Mouse (Mus musculus): ENCODE results near the gene Slc17a1. TPM values are rescaled to one million over a fixed set of nuclear protein-coding genes. Genes with fewer than 3 reads are reported as not detected.

Gene Slc17a1
- 0.35 and 0.55 TPM in 2 replicates for polyA plus RNA-seq (2015; fragmentation: Nextera tagmentation; extraction: Ambion mirVana)

- Histone ChIP-seq H3K4me1 (replicated peaks) (peaks cover 3% of the 10 kb centered on the region; the same call in 1 of the 2 replicates), H3K27me3 (replicated peaks) (no peaks in the 10 kb centered on the region), H3K9me3 (no peaks in the 10 kb centered on the region), H3K4me3 (replicated peaks) (no peak within 1 kb of the TSS), H3K9ac (no peak within 1 kb of the TSS), H3K27ac (no peak within 1 kb of the TSS), H3K36me3 (no peaks in the 10 kb centered on the region), H3K4me2 (replicated peaks) (no peak within 1 kb of the TSS)
- no peak for ATAC-seq
- 89% methylated on average over 7 of the region's 7 CpGs for WGBS
Measured at GRCm38 (mm10) chr13:23867405-23867804, at the start of gene Slc17a1. Gene Slc17a1 (plus strand): TSS chr13:23867750.

GRCm38 (mm10) chr13:23820179-23820940 is 47.2 kb upstream of the Slc17a1 start:
- Histone ChIP-seq H3K36me3 (no peaks in the 10 kb centered on the region), H3K4me1 (replicated peaks) (no peaks in the 10 kb centered on the region), H3K9me3 (no peaks in the 10 kb centered on the region), H3K4me2 (replicated peaks) (no peak overlapping the region), H3K27me3 (replicated peaks) (no peaks in the 10 kb centered on the region), H3K27ac (no peak overlapping the region), H3K4me3 (replicated peaks) (no peak overlapping the region), H3K9ac (no peak overlapping the region)
- ATAC-seq: no peak
- 65% methylated on average over 4 of the region's 4 CpGs for WGBS

GRCm38 (mm10) chr13:23822213-23822612 is 45.3 kb upstream of the Slc17a1 start:
- Histone ChIP-seq H3K36me3 (no peaks in the 10 kb centered on the region), H3K4me1 (replicated peaks) (no peaks in the 10 kb centered on the region), H3K4me3 (replicated peaks) (no peak overlapping the region), H3K27me3 (replicated peaks) (no peaks in the 10 kb centered on the region), H3K9ac (no peak overlapping the region), H3K27ac (no peak overlapping the region), H3K9me3 (no peaks in the 10 kb centered on the region), H3K4me2 (replicated peaks) (no peak overlapping the region)
- ATAC-seq: no peak
- WGBS: 75% methylated on average over 3 of the region's 3 CpGs

GRCm38 (mm10) chr13:23826606-23827005 is 40.9 kb upstream of the Slc17a1 start:
- Histone ChIP-seq H3K36me3 (no peaks in the 10 kb centered on the region), H3K9ac (no peak overlapping the region), H3K27ac (no peak overlapping the region), H3K27me3 (replicated peaks) (no peaks in the 10 kb centered on the region), H3K4me2 (replicated peaks) (no peak overlapping the region), H3K9me3 (no peaks in the 10 kb centered on the region), H3K4me1 (replicated peaks) (no peaks in the 10 kb centered on the region), H3K4me3 (replicated peaks) (no peak overlapping the region)
- WGBS: 65% methylated on average over 3 of the region's 3 CpGs
- ATAC-seq: no peak

GRCm38 (mm10) chr13:23833053-23833452 is 34.5 kb upstream of the Slc17a1 start:
- Histone ChIP-seq H3K9me3 (no peaks in the 10 kb centered on the region), H3K4me1 (replicated peaks) (no peaks in the 10 kb centered on the region), H3K36me3 (no peaks in the 10 kb centered on the region), H3K4me2 (replicated peaks) (no peak overlapping the region), H3K4me3 (replicated peaks) (no peak overlapping the region), H3K27ac (no peak overlapping the region), H3K27me3 (replicated peaks) (no peaks in the 10 kb centered on the region), H3K9ac (no peak overlapping the region)
- 8% methylated on average over 6 of the region's 6 CpGs for WGBS
- ATAC-seq: no peak

- H3K9me3 ChIP-seq: no peaks in the 10 kb centered on the region
- no peaks in the 10 kb centered on the region for H3K4me1 ChIP-seq (replicated peaks)
- ATAC-seq: no peak
- no peak overlapping the region for H3K27ac ChIP-seq
- H3K9ac ChIP-seq: no peak overlapping the region
- no peak overlapping the region for H3K4me2 ChIP-seq (replicated peaks)
- no peaks in the 10 kb centered on the region for H3K27me3 ChIP-seq (replicated peaks)
- no peaks in the 10 kb centered on the region for H3K36me3 ChIP-seq
- 92% methylated on average over 5 of the region's 5 CpGs for WGBS
- H3K4me3 ChIP-seq (replicated peaks): no peak overlapping the region
Measured at GRCm38 (mm10) chr13:23834836-23835235, 32.7 kb upstream of the Slc17a1 start.

- no peak overlapping the region for H3K27ac ChIP-seq
- no peak for ATAC-seq
- WGBS: 92% methylated on average over 5 of the region's 5 CpGs
Measured at GRCm38 (mm10) chr13:23836630-23837029, 30.9 kb upstream of the Slc17a1 start.

GRCm38 (mm10) chr13:23839308-23839707 is 28.2 kb upstream of the Slc17a1 start, which contains the start of gene Slc17a3:
Gene Slc17a3 (plus strand): TSS chr13:23839434.
- no peaks in the 10 kb centered on the region for H3K36me3 ChIP-seq
- H3K27me3 ChIP-seq (replicated peaks): no peaks in the 10 kb centered on the region
- no peak within 1 kb of the TSS for H3K4me2 ChIP-seq (replicated peaks)
- WGBS: 71% methylated on average over 2 of the region's 2 CpGs
- no peaks in the 10 kb centered on the region for H3K9me3 ChIP-seq
- H3K27ac ChIP-seq: no peak within 1 kb of the TSS
- H3K4me1 ChIP-seq (replicated peaks): no peaks in the 10 kb centered on the region
- no peak within 1 kb of the TSS for H3K9ac ChIP-seq
- no peak for ATAC-seq
- H3K4me3 ChIP-seq (replicated peaks): no peak within 1 kb of the TSS

More at GRCm38 (mm10) chr13:23836630-23837029, 30.9 kb upstream of the Slc17a1 start:
- Histone ChIP-seq H3K36me3 (no peaks in the 10 kb centered on the region), H3K4me3 (replicated peaks) (no peak overlapping the region), H3K27me3 (replicated peaks) (no peaks in the 10 kb centered on the region), H3K4me2 (replicated peaks) (no peak overlapping the region), H3K9me3 (no peaks in the 10 kb centered on the region), H3K9ac (no peak overlapping the region), H3K4me1 (replicated peaks) (no peaks in the 10 kb centered on the region)

GRCm38 (mm10) chr13:23845851-23846250 is 21.7 kb upstream of the Slc17a1 start:
- Histone ChIP-seq H3K4me3 (replicated peaks) (no peak overlapping the region), H3K4me1 (replicated peaks) (no peaks in the 10 kb centered on the region), H3K4me2 (replicated peaks) (no peak overlapping the region), H3K27ac (no peak overlapping the region), H3K9ac (no peak overlapping the region), H3K9me3 (no peaks in the 10 kb centered on the region), H3K27me3 (replicated peaks) (no peaks in the 10 kb centered on the region), H3K36me3 (no peaks in the 10 kb centered on the region)
- 82% methylated on average over 4 of the region's 4 CpGs for WGBS
- ATAC-seq: no peak

- no peaks in the 10 kb centered on the region for H3K36me3 ChIP-seq
- no peak overlapping the region for H3K4me3 ChIP-seq (replicated peaks)
- H3K27me3 ChIP-seq (replicated peaks): no peaks in the 10 kb centered on the region
- no peak overlapping the region for H3K9ac ChIP-seq
- no peak for ATAC-seq
- no peak overlapping the region for H3K27ac ChIP-seq
- no peaks in the 10 kb centered on the region for H3K4me1 ChIP-seq (replicated peaks)
- no peak overlapping the region for H3K4me2 ChIP-seq (replicated peaks)
- 73% methylated on average over 2 of the region's 2 CpGs for WGBS
- H3K9me3 ChIP-seq: no peaks in the 10 kb centered on the region
Measured at GRCm38 (mm10) chr13:23849299-23849698, 18.3 kb upstream of the Slc17a1 start.

- no peak for ATAC-seq
- Histone ChIP-seq H3K9me3 (no peaks in the 10 kb centered on the region), H3K4me2 (replicated peaks) (no peak overlapping the region), H3K4me3 (replicated peaks) (no peak overlapping the region), H3K27me3 (replicated peaks) (no peaks in the 10 kb centered on the region), H3K4me1 (replicated peaks) (no peaks in the 10 kb centered on the region), H3K27ac (no peak overlapping the region), H3K36me3 (no peaks in the 10 kb centered on the region), H3K9ac (no peak overlapping the region)
- 59% methylated on average over 3 of the region's 3 CpGs for WGBS
Measured at GRCm38 (mm10) chr13:23856401-23856800, 11.1 kb upstream of the Slc17a1 start.

GRCm38 (mm10) chr13:23861815-23862214 is 5.7 kb upstream of the Slc17a1 start:
- no peak overlapping the region for H3K4me2 ChIP-seq (replicated peaks)
- H3K27me3 ChIP-seq (replicated peaks): no peaks in the 10 kb centered on the region
- no peak overlapping the region for H3K9ac ChIP-seq
- H3K36me3 ChIP-seq: no peaks in the 10 kb centered on the region
- peaks cover 3% of the 10 kb centered on the region; the same call in 1 of the 2 replicates for H3K4me1 ChIP-seq (replicated peaks)
- H3K4me3 ChIP-seq (replicated peaks): no peak overlapping the region
- no peak for ATAC-seq
- H3K9me3 ChIP-seq: no peaks in the 10 kb centered on the region
- no peak overlapping the region for H3K27ac ChIP-seq

- H3K4me2 ChIP-seq (replicated peaks): no peak overlapping the region
- no peak overlapping the region for H3K4me3 ChIP-seq (replicated peaks)
- no peak overlapping the region for H3K27ac ChIP-seq
- no peak overlapping the region for H3K9ac ChIP-seq
- no peaks in the 10 kb centered on the region for H3K9me3 ChIP-seq
- 52% methylated on average over 9 of the region's 9 CpGs for WGBS
- ATAC-seq: no peak
- H3K36me3 ChIP-seq: no peaks in the 10 kb centered on the region
- no peaks in the 10 kb centered on the region for H3K27me3 ChIP-seq (replicated peaks)
- H3K4me1 ChIP-seq (replicated peaks): peaks cover 3% of the 10 kb centered on the region; the same call in 1 of the 2 replicates
Measured at GRCm38 (mm10) chr13:23864711-23865110, 2.8 kb upstream of the Slc17a1 start.
